Mouse (Mus musculus) lung, postnatal 0 days (tissue): ENCODE results near the gene Shisa3. TPM values are rescaled to one million over a fixed set of nuclear protein-coding genes. Genes with fewer than 3 reads are reported as not detected.
A peak's percentile ranks its signal among the peaks of the same experiment; 100 is the strongest.

Source experiments
- ATAC-seq: fragments of 200-750 bp; cut with Nextera tagmentation; 2 replicates; pipeline ENCODE4 v1.8.0; 2017; ENCODE audit warnings: moderate library complexity
- DNase-seq: peaks from one replicate; pipeline ENCODE4 v3.0.0-alpha.2; 2016; ENCODE audit warnings: low spot score
- H3K27ac ChIP-seq: fragments of 300-500 bp; sonication (generic); 2 replicates; pipeline ENCODE4 v1.5.1; 2014; ENCODE audit warnings: antibody characterized with exemption, mild to moderate bottlenecking, low read length, mixed read lengths
- H3K27me3 ChIP-seq: fragments of 300-500 bp; sonication (generic); replicated peaks from 2 replicates; pipeline ENCODE4 v1.6.1; 2014; ENCODE audit warnings: low read length, mixed read lengths; ENCODE audit not compliant: insufficient read depth
- H3K36me3 ChIP-seq: fragments of 300-500 bp; sonication (generic); 2 replicates; pipeline ENCODE4 v1.6.1; 2014; ENCODE audit warnings: low read length, mixed read lengths; ENCODE audit not compliant: insufficient read depth
- H3K4me1 ChIP-seq: fragments of 300-500 bp; sonication (generic); 2 replicates; pipeline ENCODE4 v1.6.1; 2014; ENCODE audit warnings: antibody characterized with exemption, low read depth, low read length, mixed read lengths; ENCODE audit not compliant: insufficient read depth
- H3K4me2 ChIP-seq: fragments of 300-500 bp; sonication (generic); replicated peaks from 2 replicates; pipeline ENCODE4 v1.6.1; 2014; ENCODE audit warnings: low read depth, mild to moderate bottlenecking, low read length, moderate library complexity, mixed read lengths
- H3K4me3 ChIP-seq: fragments of 300-500 bp; sonication (generic); 2 replicates; pipeline ENCODE4 v1.5.1; 2014; ENCODE audit warnings: low read depth, low read length
- H3K9ac ChIP-seq: fragments of 300-500 bp; sonication (generic); replicated peaks from 2 replicates; pipeline ENCODE4 v1.6.1; 2014; ENCODE audit warnings: low read depth, mild to moderate bottlenecking
- H3K9me3 ChIP-seq: fragments of 300-500 bp; sonication (generic); 2 replicates; pipeline ENCODE4 v1.6.1; 2016; ENCODE audit warnings: low read length, mixed read lengths
- CTCF ChIP-seq: IDR thresholded peaks from 2 replicates; pipeline ENCODE4 v1.5.1; 2016; ENCODE audit warnings: antibody characterized with exemption, mild to moderate bottlenecking
- EP300 ChIP-seq: IDR thresholded peaks from 2 replicates; pipeline ENCODE4 v1.6.1; 2016; ENCODE audit warnings: antibody characterized with exemption, mild to moderate bottlenecking, control low read depth
- WGBS: fragments of 180-500 bp; shearing (Covaris S2); extraction: QIAGEN DNeasy Blood & Tissue Kit; methylation state at CpG from one replicate; pipeline ENCODE4 v1.1.7; 2014; 5-methylcytosine and 5-hydroxymethylcytosine counted together
- polyA plus RNA-seq: library from polyadenylated mRNA; unstranded; fragments of >200 nt; fragmentation: Nextera tagmentation; extraction: Ambion mirVana; gene quantifications from 2 replicates; pipeline ENCODE4 v1.2.1, GENCODE M21; 2015

The Shisa3 gene
- polyA plus RNA-seq, 1 experiment from 2014 or later, result 1.9 TPM

DNA sequence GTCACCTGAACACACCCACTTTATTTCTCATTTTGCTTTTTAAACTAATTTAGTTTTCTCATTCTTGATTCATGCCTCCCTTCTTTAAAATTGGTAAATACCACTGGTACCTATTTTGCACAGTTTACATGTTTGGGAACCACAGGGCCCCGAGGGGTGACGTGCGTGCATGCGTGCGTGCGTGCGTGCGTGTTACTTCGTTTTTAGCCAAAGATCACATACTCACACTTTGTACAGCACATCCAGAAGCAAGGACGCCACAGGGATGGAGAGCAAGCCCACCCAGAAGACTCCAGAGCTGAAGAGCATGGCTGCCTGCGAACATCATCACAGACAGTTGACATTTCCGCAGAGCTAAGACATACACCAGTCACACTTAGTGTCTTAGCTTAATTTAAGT is 23.6 kb downstream of the Shisa3 start:
- no peak overlapping the region for H3K4me3 ChIP-seq
- WGBS, result 95% methylated on average over 12 of the region's 12 CpGs
- H3K9ac ChIP-seq, result no peak overlapping the region
- H3K27me3 ChIP-seq, result no peaks in the 10 kb centered on the region
- no peaks in the 10 kb centered on the region for H3K36me3 ChIP-seq
- H3K9me3 ChIP-seq, result no peaks in the 10 kb centered on the region
- DNase-seq (no peak), ATAC-seq (no peak)
- H3K4me2 ChIP-seq, result no peak overlapping the region
- no peak overlapping the region for H3K27ac ChIP-seq
- peaks cover 3% of the 10 kb centered on the region; the same call in 1 of the 2 replicates for H3K4me1 ChIP-seq
- TF ChIP-seq CTCF (no peak), EP300 (no peak)

DNA sequence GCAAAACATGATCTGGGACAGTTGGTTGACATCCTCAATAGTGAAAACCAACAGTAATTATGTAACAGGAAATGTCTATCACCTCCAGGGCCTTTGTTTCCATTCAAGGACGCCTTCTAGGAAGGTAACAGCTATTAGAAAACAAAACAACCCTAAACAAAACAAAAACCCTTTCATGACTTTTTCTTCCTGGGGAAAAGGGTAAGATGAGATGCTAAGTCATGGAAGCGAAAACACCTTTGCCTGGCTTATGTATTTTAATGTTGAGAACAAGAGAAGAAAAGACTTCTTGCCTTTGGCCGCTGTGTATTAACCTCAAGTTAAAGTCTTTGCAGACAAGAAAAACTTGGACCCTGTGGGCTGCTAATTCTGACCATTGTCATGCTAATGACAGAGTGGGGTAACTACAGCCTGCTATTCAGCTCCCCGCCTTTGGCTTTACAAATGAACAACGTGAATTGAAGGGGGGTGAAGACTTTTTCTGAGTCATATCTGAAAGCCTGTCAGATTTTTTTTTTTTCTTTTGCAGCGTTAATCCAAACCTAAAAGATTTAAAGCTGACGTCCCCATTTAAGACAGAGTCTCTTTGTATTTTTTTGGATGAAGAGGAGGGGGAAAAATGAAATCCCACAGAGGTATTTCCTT is 25.6 kb downstream of the Shisa3 start:
- DNase-seq, result no peak
- H3K9ac ChIP-seq, result no peak overlapping the region

DNA sequence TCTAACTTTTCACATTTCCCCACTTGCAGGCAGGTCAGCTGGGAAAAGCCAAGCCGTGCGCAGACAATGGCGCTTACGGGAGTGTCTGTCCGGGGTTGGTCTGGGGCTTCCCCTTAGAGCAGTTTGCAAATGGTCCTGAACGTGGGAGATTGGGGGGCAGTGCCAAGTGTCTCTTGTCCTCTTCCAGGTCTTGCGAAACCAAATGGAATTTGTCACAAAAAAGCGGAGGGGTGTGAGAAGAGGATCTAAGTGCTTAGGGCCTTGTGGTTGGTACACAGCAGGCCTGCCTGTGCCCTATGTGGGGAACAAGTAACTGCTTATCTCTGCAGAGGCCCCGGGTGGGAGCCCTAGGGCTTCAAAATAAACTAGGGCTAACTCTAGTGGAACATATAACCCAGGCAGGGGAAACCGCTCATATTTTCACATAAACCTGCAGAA is 26.2 kb downstream of the Shisa3 start:
- TF ChIP-seq EP300, result no peak
- TF ChIP-seq CTCF, result no peak
- peaks cover 3% of the 10 kb centered on the region; the same call in 1 of the 2 replicates for H3K4me1 ChIP-seq
- no peaks in the 10 kb centered on the region for H3K27me3 ChIP-seq
- DNase-seq (peak; percentile 52), ATAC-seq (peak; percentile 74)
- no peak overlapping the region for H3K4me3 ChIP-seq
- no peaks in the 10 kb centered on the region for H3K36me3 ChIP-seq
- no peak overlapping the region for H3K9ac ChIP-seq
- H3K9me3 ChIP-seq, result no peaks in the 10 kb centered on the region
- H3K27ac ChIP-seq, result peak overlapping the region; percentile 11; the same call in 1 of the 2 replicates
- H3K4me2 ChIP-seq, result no peak overlapping the region
- WGBS, result 16% methylated on average over 10 of the region's 10 CpGs

More for the DNA sequence above, 25.6 kb downstream of the Shisa3 start:
- no peak overlapping the region for H3K4me2 ChIP-seq
- no peak for TF ChIP-seq CTCF
- no peak for TF ChIP-seq EP300
- H3K4me3 ChIP-seq, result no peak overlapping the region
- 0 out of 2 replicates have a peak overlapping the region, but pooled peaks have one; percentile 11 for H3K27ac ChIP-seq
- peaks cover 3% of the 10 kb centered on the region; the same call in 1 of the 2 replicates for H3K4me1 ChIP-seq
- no peaks in the 10 kb centered on the region for H3K9me3 ChIP-seq
- 40% methylated on average over 7 of the region's 7 CpGs for WGBS
- ATAC-seq, result no peak
- H3K36me3 ChIP-seq, result no peaks in the 10 kb centered on the region
- no peaks in the 10 kb centered on the region for H3K27me3 ChIP-seq

DNA sequence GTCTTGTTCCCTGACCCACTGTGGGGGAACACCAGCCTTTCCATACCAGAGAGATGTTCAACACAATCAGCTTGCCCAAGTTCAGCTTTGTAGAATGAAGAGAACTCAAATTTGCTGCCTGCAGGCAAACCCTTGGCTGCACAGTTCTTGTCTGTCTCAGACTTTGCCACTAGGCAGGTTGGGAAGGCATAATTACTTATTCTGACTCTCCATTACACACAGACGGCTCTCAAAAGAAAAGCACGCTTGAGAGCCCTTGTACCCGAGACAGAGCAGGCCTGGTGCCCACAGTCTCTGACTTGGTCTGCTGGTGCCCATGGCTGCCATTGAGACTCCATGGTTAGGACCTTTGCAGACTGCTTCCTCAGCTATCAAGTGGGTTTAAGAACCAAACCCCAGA is 26.7 kb downstream of the Shisa3 start:
- Histone ChIP-seq H3K9me3 (no peaks in the 10 kb centered on the region), H3K36me3 (no peaks in the 10 kb centered on the region), H3K9ac (no peak overlapping the region), H3K4me1 (peaks cover 3% of the 10 kb centered on the region; the same call in 1 of the 2 replicates), H3K4me3 (no peak overlapping the region), H3K4me2 (no peak overlapping the region), H3K27ac (peak overlapping the region; percentile 11; the same call in 1 of the 2 replicates), H3K27me3 (no peaks in the 10 kb centered on the region)
- ATAC-seq (peak; percentile 77), DNase-seq (peak; percentile 36)
- TF ChIP-seq CTCF (no peak), EP300 (no peak)
- 45% methylated on average over 3 of the region's 3 CpGs for WGBS

DNA sequence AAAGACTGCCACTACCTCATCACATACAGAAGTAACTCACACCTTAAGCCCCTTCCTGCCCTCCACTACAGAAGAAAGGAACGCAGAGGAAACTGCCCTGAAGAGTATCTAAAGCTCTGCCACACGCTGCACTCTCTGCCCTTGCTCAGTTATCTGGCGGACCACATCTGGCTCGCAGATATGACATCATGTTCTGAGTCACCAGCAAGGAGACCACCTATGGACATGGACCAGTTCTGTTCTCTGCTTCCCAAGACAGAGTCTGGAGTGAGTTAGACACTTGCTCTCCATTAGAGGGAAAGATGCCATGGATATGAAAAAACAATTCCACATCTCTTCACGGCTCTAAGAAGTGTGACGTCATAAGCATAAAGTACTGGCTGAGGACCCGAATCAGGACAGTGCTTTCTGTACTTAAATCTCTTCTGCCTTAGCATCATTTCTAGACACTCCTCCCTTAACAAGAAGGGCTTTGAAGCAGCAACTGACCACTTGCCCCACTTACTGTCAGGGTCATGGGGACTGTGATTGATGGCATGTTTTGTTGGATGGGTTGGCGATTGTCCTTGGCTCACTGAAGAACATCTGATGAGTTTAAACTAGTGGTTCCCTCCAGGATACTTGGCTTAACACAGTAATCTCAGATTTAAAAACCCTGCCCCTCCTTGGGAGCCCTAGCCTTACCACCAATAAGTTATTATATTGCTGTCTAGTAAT is 33.1 kb downstream of the Shisa3 start:
- no peak for DNase-seq
- H3K27ac ChIP-seq, result no peak overlapping the region
- ATAC-seq, result no peak
- no peaks in the 10 kb centered on the region for H3K4me1 ChIP-seq
- H3K9ac ChIP-seq, result no peak overlapping the region
- TF ChIP-seq CTCF (no peak), EP300 (no peak)
- no peak overlapping the region for H3K4me3 ChIP-seq
- H3K27me3 ChIP-seq, result no peaks in the 10 kb centered on the region
- H3K9me3 ChIP-seq, result no peaks in the 10 kb centered on the region
- H3K4me2 ChIP-seq, result no peak overlapping the region
- 78% methylated on average over 8 of the region's 8 CpGs for WGBS
- H3K36me3 ChIP-seq, result no peaks in the 10 kb centered on the region

DNA sequence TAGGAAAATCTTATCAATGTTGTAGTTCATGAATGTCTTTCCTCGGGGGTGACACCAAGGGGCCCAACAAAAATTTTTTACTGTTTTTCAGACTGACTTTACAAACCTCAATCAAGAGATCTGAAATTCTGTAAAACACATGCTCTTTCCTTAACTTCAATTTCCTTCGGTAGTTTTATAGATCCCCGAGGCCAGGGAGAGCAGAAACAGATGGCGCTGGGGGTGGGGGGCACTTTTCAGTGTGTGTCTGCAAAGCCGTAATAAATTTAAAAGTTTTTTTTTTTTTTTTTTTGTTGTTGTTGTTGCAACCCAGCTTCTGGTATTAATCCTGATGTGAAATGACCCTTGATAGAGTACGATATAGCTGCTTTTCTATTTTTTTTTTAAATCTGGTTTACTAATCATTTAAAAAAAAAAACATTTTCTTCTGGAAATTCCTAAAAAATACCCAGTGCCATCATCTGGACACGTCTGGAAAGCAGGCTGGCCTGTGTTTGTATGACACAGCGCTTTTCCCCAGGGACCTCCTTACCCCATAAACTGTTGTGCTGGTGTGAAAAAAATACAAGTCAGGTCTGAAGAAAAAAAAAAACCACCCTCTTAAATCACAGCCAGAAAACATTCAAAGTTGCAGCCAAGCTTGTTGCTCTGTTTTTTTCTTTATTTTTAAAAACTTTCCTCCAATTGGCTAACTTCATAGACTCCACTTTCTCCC is 33.9 kb downstream of the Shisa3 start:
- no peak overlapping the region for H3K4me3 ChIP-seq
- ATAC-seq (no peak), DNase-seq (no peak)
- TF ChIP-seq CTCF, result no peak
- no peak for TF ChIP-seq EP300
- H3K4me1 ChIP-seq, result no peaks in the 10 kb centered on the region
- no peaks in the 10 kb centered on the region for H3K27me3 ChIP-seq
- H3K9ac ChIP-seq, result no peak overlapping the region
- H3K4me2 ChIP-seq, result no peak overlapping the region
- 72% methylated on average over 8 of the region's 8 CpGs for WGBS
- H3K27ac ChIP-seq, result no peak overlapping the region
- no peaks in the 10 kb centered on the region for H3K36me3 ChIP-seq
- no peaks in the 10 kb centered on the region for H3K9me3 ChIP-seq
